Mouse (Mus musculus) heart, adult 2 months (tissue): Measurements from ENCODE around the gene Frmd5. TPM values are rescaled to one million over a fixed set of nuclear protein-coding genes. Genes with fewer than 3 reads are reported as not detected.
A peak's percentile ranks its signal among the peaks of the same experiment; 100 is the strongest.

Experiments used
- DNase-seq, 2 experiments: peaks; one replicate each; pipeline ENCODE4 v3.0.0; 2021
- H3K27ac ChIP-seq: fragments of 200-600 bp; 2 replicates; pipeline ENCODE4 v1.8.1; 2022
- H3K27me3 ChIP-seq: fragments of 200-500 bp; 2 replicates; pipeline ENCODE4 v1.6.1; 2012; ENCODE audit warnings: mild to moderate bottlenecking, low read length, inconsistent platforms, mixed read lengths; ENCODE audit not compliant: control insufficient read depth, insufficient read depth
- H3K36me3 ChIP-seq: fragments of 200-500 bp; 2 replicates; pipeline ENCODE4 v1.6.1; 2012; ENCODE audit warnings: low read length, inconsistent platforms; ENCODE audit not compliant: control insufficient read depth, insufficient read depth
- H3K4me1 ChIP-seq: fragments of 200-500 bp; 2 replicates; pipeline ENCODE4 v1.6.1; 2011; ENCODE audit warnings: low read length; ENCODE audit not compliant: control insufficient read depth, insufficient read depth
- H3K4me3 ChIP-seq: fragments of 200-600 bp; 2 replicates; pipeline ENCODE4 v1.8.1; 2022
- H3K79me2 ChIP-seq: fragments of 200-500 bp; replicated peaks from 2 replicates; pipeline ENCODE4 v1.6.1; 2012; ENCODE audit warnings: mild to moderate bottlenecking, inconsistent platforms, low read length, moderate library complexity, mixed read lengths; ENCODE audit not compliant: control insufficient read depth, insufficient read depth
- H3K9ac ChIP-seq: fragments of 200-500 bp; 2 replicates; pipeline ENCODE4 v1.6.1; 2012; ENCODE audit warnings: low read depth, mild to moderate bottlenecking, control low read depth, inconsistent platforms, low read length, mixed read lengths
- CTCF ChIP-seq: fragments of 200-600 bp; IDR thresholded peaks from 2 replicates; pipeline ENCODE4 v1.8.1; 2022; ENCODE audit warnings: antibody characterized with exemption, mild to moderate bottlenecking, moderate library complexity
- EP300 ChIP-seq: fragments of 200-500 bp; IDR thresholded peaks from 2 replicates; pipeline ENCODE4 v1.6.1; 2011; ENCODE audit warnings: low read depth, low read length, control low read depth; ENCODE audit not compliant: insufficient read depth
- POLR2A ChIP-seq: fragments of 200-500 bp; IDR thresholded peaks from 2 replicates; pipeline ENCODE4 v1.6.1; 2011; ENCODE audit warnings: mild to moderate bottlenecking, low read depth, low read length, control low read depth; ENCODE audit not compliant: insufficient read depth
- WGBS: fragments of 180-500 bp; shearing (Covaris S2); methylation state at CpG from one replicate; pipeline ENCODE4 v1.1.7; 2018; 5-methylcytosine and 5-hydroxymethylcytosine counted together
- intact Hi-C: fragments of 180-260 bp; cut with DNase I; formaldehyde crosslinking; loops from one replicate; pipeline ENCODE4 v1.15.1; 2025
- polyA plus RNA-seq: library from polyadenylated mRNA; depleted of rRNA; stranded (reverse); fragments of >200 nt; gene quantifications from 2 replicates; pipeline ENCODE4 v1.2.3, GENCODE M21; 2012
- total RNA-seq, 2 experiments: library from RNA; stranded (reverse); gene quantifications; 2 replicates each; pipeline ENCODE4 v1.2.3; 2021

The Frmd5 gene
- total and polyA plus RNA-seq, 3 experiments: 124 to 245 (median 197) TPM

DNA sequence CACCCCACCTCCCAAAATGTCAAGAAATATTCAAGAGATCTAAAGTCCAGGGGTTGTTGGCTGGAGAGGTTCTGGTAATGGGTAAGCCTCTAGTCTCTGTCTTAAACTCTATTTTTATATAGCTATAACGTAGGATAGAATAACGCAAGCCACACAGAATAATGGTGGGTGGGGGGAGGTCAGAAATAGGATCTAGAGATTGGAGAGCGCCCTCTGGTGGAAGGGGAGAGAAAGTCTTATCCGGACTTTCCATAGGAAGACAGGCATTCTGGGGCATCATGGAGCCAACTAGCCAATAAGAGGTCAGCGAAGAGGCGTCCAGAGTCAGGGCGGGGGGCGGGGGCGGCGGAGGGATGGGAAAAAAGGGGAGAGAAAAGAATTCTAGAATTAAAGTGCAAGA lies 111.5 kb downstream of the Frmd5 start:
- Histone ChIP-seq H3K36me3 (no peaks in the 10 kb centered on the region), H3K9ac (no peak overlapping the region), H3K4me3 (no peak overlapping the region), H3K79me2 (no peaks in the 10 kb centered on the region), H3K27ac (no peak overlapping the region), H3K27me3 (no peaks in the 10 kb centered on the region), H3K4me1 (no peaks in the 10 kb centered on the region)
- intact Hi-C loops: loop anchor here (1.0 to 5.0 kb wide), 2 partner anchors 124 to 137 kb away; no protein-coding TSS in a partner anchor
- peak; percentile 70 for TF ChIP-seq CTCF
- TF ChIP-seq EP300: no peak
- 65% methylated on average over 10 of the region's 10 CpGs for WGBS
- no peak for DNase-seq

DNA sequence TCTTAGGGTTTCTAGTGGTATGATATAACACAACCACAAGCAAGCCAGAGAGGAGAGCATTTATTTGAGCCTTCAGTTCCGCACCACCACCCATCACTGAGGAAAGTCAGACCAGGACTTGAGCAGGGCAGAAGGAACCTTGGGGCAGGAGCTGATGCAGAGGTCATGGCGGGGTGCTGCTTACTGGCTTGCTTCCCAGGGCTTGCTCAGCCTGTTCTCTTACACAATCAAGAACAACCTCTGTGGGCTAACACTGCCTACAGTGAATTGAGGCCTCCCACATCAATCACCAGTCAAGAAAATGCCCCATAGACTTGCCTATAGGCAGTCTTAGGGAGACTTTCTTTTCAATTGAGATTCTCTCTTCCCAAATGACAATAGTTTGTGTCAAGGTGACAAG lies 118.8 kb downstream of the Frmd5 start:
- TF ChIP-seq CTCF (no peak), POLR2A (no peak), EP300 (no peak)
- Histone ChIP-seq H3K4me1 (no peaks in the 10 kb centered on the region), H3K4me3 (no peak overlapping the region), H3K79me2 (no peaks in the 10 kb centered on the region), H3K27me3 (no peaks in the 10 kb centered on the region), H3K36me3 (no peaks in the 10 kb centered on the region), H3K9ac (no peak overlapping the region), H3K27ac (no peak overlapping the region)
- peak in 1 of 2 experiments; percentile 14 for DNase-seq
- WGBS: 74% methylated on average over 2 of the region's 2 CpGs
- intact Hi-C loops: no loop called here

DNA sequence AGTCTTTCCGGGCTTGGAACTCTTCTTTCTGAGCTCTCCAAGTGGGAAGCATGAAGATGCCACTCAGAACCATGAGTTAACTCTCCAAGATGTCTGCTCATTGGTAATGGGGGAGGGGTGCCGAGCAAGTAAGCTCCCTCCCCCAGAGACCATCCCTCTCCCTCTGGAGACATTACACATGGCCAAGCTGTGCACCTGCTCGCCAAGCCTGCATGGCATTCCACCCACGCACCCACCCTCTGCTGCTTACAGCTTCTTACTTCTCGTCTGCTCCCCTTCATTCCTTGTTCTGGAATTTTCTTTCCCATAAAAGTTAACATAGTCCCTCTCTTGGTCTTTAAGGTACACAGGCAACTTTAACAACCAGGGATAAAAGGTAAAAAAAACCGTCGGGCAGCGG lies 123.3 kb downstream of the Frmd5 start:
- 89% methylated on average over 8 of the region's 8 CpGs for WGBS
- Histone ChIP-seq H3K27me3 (no peaks in the 10 kb centered on the region), H3K4me1 (no peaks in the 10 kb centered on the region), H3K27ac (no peak overlapping the region), H3K79me2 (no peaks in the 10 kb centered on the region), H3K9ac (no peak overlapping the region), H3K36me3 (no peaks in the 10 kb centered on the region), H3K4me3 (no peak overlapping the region)
- TF ChIP-seq POLR2A: no peak
- no peak for TF ChIP-seq CTCF
- intact Hi-C loops: no loop called here
- DNase-seq: no peak

DNA sequence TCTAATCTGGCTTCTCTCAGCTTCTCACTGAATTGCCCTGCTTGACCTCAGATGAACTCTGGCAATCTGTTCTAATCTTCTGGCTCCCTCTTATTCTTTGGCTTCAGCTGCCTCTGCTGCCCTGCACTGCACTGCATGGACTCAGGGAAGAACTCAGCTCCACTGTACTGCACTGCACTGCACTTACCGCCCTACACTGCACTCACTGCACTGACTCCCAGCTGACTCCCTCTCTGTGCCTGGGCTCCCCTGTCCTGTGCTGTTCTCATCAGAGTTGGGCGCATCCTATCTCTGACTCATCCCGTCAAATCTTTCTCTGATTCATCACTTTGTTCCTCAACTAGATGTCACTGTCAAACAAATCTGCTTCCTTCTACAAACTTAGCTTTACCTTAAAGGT lies 124.5 kb downstream of the Frmd5 start:
- Histone ChIP-seq H3K4me3 (no peak overlapping the region), H3K9ac (no peak overlapping the region), H3K36me3 (no peaks in the 10 kb centered on the region), H3K79me2 (no peaks in the 10 kb centered on the region), H3K27me3 (no peaks in the 10 kb centered on the region), H3K27ac (no peak overlapping the region), H3K4me1 (no peaks in the 10 kb centered on the region)
- TF ChIP-seq POLR2A (no peak), EP300 (no peak), CTCF (no peak)
- WGBS: 92% methylated on average over 3 of the region's 3 CpGs
- intact Hi-C loops: no loop called here
- DNase-seq: no peak

DNA sequence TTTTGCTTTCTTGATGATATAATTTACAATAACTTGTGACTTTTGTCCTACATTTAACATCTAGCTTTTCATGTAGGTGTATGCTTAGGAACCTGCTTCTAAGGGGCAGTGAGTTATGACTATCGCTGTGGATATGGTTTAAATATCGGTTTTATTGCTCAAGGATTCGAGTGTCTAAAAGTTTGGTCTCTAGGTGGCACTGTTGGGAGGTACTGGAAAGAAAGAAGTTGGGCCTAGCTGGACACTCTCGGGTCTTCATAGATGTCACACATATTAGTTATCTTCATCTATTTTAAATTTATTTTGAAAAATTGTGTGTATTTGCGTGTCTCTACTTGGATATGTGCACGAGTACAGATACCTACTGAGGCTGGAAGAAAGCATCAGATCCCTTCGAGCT lies 127.2 kb downstream of the Frmd5 start:
- TF ChIP-seq EP300 (no peak), CTCF (peak; percentile 35), POLR2A (no peak)
- H3K36me3 ChIP-seq: no peaks in the 10 kb centered on the region
- no peaks in the 10 kb centered on the region for H3K27me3 ChIP-seq
- no peak overlapping the region for H3K9ac ChIP-seq
- H3K27ac ChIP-seq: no peak overlapping the region
- peaks cover 2% of the 10 kb centered on the region for H3K4me1 ChIP-seq
- 83% methylated on average over 7 of the region's 7 CpGs for WGBS
- intact Hi-C loops: loop anchor here (5.0 kb wide), 2 partner anchors 92 to 153 kb away; no protein-coding TSS in a partner anchor
- H3K79me2 ChIP-seq: no peaks in the 10 kb centered on the region
- H3K4me3 ChIP-seq: no peak overlapping the region
- DNase-seq: no peak

DNA sequence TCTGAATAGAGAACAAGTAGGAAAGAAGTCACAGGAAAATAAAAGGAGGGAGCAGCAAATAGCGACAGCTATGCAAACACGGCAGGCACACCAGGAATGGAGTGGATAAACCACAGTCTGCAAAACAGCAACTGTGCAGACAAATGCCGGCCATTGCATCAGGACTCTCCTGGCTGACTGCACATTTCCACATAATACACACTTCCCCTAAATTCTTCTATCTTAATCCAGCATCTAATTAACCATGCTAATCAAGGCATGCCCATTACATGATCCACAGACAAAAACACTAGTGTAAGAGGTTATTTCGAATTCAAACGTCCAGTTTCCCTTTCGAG lies 129.3 kb downstream of the Frmd5 start:
- Histone ChIP-seq H3K27me3 (no peaks in the 10 kb centered on the region), H3K27ac (no peak overlapping the region), H3K79me2 (no peaks in the 10 kb centered on the region), H3K4me3 (no peak overlapping the region), H3K36me3 (peaks cover 2% of the 10 kb centered on the region; the same call in 1 of the 2 replicates), H3K9ac (no peak overlapping the region), H3K4me1 (peaks cover 2% of the 10 kb centered on the region)
- 49% methylated on average over 6 of the region's 6 CpGs for WGBS
- intact Hi-C loops: loop anchor here (5.0 kb wide), 2 partner anchors 90 to 155 kb away; no protein-coding TSS in a partner anchor
- TF ChIP-seq CTCF (no peak), POLR2A (no peak), EP300 (no peak)
- no peak for DNase-seq
